Mouse (Mus musculus) spleen, adult 12 weeks (tissue): ENCODE measurements at regions not wholly inside any gene's neighbourhood (a gene's known extent, or its start where the extent isn't known, plus 50 kb on each side); places are given as distances from the start of the nearest gene placed in this dataset.

Source experiments
- DNase-seq: peaks from one replicate; pipeline ENCODE4 v3.0.0; 2022; ENCODE audit warnings: low spot score

GRCm38 (mm10) chr5:74943737-74944403 is 100.7 kb downstream of the Chic2 start:
- peak; percentile 26 for DNase-seq

DNA sequence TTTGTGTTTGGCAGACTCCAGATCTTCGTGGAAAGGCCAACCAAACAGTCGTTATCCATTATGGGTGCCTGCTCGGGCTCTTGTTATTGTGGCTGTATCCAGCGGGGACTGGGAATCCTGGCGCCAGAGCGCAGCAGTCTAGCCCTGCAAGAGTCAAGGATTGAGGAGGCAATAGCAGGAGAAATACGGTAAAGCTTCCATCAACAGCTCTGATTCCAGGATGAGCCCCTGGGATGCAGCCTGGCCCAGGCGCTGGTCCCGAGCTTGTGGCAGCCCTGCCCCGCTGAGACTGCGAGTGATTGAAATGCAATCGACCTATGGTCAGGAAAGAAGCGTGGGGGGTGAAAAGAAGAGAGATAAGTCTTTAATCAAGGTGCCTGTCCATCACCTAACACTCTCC is 103.1 kb downstream of the Chic2 start:
- no peak for DNase-seq

DNA sequence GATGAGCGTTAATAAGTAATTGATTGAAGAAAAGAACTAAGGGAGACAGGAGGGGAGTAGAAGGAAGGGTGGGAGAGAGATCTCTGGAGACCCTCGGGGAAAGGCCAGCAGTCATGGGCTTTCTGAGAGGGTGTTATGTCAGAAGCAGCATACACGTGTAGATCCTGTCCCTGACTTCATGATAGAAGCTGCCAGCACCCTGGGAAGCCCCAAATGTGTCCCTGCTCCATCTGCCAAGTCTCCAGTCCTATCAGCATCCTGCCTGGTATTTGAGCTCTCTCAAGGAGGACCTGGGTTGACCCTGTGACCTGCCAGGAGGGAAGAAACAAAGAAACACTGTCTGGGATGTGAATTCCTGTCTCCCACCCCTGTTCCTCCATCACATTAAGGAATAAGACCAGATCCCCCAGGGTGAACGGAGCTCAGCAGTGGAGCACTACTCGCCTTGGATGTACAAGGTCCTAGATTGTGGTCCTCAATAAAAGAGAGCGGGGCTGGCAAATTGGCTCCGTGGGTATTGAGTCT is 107.1 kb downstream of the Chic2 start:
- DNase-seq, result no peak

DNA sequence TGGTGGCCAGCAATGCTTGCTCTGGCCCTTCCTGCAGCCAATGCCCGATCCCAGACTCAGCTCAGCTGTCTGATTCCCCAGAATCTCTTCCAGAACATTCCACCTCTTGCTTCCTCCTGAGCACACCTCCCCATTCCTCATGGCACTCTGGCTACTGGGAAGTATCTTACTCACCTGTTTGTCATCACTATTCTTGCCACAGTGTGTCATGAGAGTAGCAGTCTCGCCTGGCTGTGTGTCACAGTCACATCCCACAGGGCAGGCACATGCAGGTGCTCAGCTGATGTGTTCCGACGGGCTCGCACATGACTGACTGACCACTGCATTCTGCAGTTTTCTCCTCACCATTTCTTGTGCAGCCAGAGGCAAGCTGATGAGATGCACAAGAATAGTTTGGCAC is 108.5 kb downstream of the Chic2 start:
- no peak for DNase-seq

DNA sequence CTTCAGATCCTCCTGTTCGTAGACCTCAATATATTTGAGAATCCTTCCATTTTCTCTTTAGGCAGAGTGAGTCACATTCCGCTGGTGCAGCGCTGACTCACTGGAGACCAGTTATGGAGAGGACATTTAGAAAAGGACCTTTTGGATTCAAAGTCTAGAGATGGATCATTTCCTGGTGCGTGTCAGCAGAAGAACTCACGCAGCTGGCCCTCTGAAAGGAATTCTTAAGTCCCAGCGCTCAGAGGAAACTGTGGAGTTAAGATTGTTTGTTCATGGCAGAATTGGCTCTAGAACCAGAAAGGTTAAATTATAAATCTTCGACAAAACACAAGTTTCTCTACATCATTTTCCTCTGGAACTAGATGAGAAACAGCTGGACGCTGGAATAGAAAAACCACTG is 108.9 kb downstream of the Chic2 start:
- DNase-seq, result no peak

- DNase-seq, result no peak
Measured at GRCm38 (mm10) chr5:74933276-74933675, 111.3 kb downstream of the Chic2 start.

DNA sequence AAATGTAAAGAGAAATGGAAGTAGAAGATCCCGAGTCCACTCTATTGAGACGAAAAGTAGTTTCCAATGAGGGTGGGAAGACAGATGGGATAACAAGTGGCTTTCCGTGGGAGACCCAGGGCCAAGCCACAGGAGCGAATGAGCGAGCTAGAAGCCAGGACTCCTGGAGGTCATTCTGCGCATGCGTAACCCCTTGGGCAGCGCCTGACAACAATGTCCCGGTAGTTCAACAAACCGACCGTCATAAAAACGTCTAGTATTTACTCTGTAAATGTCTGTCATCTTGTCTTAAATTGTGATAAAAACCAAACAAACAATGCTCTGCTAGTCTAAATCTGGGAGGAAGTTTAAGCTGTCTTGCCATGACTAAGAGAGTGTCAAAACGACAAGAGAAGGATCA is 112.4 kb downstream of the Chic2 start:
- no peak for DNase-seq

GRCm38 (mm10) chr5:74931765-74932164 is 112.8 kb downstream of the Chic2 start:
- DNase-seq, result no peak

GRCm38 (mm10) chr5:74927543-74927942 is 117.0 kb downstream of the Chic2 start:
- DNase-seq, result no peak

GRCm38 (mm10) chr5:74925769-74926168 is 118.8 kb downstream of the Chic2 start:
- no peak for DNase-seq

DNA sequence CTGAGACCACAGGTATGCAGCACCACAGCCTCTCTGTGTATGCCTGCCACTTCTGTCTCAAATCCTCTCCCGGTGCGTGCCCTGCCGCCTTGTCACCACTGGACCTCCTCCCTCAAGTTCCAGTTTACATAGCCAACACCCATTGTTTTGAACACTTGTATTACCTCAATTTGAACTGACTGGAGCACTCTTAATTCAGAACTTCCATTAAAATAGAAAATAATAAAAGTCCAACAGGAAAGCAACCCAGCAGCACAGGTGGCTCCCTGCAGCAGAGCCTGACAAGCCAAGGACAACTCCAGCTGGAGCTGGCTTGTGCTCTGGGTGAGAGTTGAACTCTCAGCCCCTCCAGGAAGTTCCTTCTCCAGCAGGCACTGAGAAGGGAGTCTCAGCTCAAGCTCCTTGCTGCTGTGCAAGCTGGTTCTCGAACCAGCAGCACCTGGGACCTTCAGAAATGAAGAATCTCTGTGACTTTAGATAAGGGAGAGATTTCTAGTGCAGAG is 120.5 kb downstream of the Chic2 start:
- no peak for DNase-seq

GRCm38 (mm10) chr5:74923337-74923736 is 121.2 kb downstream of the Chic2 start:
- DNase-seq, result no peak

DNA sequence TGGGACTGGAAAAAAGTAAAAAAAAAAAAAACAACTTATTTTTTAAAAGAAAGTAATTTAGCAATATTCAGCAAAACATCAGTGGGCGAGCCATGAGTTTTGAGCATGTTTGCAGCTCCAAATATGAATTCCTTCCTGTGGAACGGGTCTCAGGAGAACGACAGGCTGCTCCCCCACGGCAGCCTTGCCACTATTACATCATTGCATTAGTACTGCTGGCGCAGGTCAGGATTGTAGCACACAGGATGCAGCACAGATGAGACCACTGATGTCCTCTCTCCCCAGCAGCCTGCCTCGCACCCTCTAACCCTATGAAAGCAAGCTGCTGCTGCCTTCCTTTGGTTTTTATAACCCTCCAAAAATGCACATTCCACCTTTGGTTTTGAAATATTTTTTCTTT is 121.7 kb downstream of the Chic2 start:
- DNase-seq, result no peak

DNA sequence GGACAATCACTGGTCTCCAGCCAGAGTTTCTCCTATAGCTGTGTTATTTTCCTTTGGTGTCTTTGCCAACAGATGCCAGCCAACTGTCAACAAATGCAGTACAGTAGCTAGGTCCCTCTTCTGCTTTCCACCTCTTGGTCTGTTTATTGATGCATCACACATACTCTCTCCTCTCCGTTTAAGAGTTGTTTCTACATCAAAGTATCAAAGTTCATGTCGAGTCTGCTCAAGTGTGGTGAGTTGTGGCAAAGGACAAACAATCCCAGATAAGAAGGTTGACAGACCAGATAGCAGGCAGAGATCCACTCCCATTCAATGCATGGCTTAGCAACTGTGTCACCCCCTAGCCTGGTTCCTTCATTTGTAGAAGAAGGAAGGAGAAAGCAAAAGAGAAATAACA is 123.6 kb downstream of the Chic2 start:
- no peak for DNase-seq

DNA sequence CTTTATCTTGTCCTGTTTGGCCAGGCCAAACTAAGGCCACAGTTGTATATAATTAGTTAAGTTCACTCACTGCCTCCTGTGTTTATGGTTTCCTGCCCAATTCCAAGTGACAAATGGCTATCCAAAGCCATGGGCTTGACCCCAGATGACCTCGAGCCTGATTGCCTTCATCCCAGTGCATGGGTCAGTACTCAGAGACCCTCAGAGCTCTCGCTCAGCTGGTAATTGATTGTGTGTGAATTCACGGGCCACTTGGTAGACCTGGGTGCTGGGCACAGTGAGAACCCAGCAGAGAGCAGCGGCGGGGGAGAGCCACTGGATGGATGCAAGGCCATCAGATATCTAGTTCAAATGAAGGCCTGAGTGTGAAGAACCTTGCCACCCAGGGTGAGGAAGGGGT is 124.1 kb downstream of the Chic2 start:
- no peak for DNase-seq

DNA sequence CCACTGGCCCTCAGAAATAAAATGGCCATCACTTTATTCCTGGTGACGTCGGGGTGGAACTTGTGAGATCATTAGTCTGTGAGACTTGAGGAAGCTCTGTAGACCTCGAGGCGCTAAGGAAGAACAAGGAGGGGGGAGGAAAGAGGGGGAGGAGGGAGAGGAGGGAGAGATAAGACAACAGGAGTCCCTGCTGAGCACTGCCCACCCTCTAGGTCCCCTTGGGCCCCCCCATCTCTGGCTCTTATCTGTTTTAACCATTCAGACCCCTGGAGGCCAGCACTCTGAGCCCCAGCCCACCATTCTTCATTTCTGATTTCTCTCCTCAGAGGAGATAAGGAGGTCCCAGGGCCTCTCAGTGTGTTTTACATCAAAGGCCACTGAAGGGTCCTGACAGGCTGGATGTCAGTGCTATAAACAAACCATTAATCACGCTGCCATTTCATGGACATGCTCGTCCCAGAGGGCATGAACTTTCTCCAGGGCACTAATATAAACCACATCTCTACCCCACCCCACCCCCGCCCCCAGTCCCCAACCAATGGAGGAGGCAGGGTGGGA is 139.0 kb downstream of the Chic2 start:
- no peak for DNase-seq

DNA sequence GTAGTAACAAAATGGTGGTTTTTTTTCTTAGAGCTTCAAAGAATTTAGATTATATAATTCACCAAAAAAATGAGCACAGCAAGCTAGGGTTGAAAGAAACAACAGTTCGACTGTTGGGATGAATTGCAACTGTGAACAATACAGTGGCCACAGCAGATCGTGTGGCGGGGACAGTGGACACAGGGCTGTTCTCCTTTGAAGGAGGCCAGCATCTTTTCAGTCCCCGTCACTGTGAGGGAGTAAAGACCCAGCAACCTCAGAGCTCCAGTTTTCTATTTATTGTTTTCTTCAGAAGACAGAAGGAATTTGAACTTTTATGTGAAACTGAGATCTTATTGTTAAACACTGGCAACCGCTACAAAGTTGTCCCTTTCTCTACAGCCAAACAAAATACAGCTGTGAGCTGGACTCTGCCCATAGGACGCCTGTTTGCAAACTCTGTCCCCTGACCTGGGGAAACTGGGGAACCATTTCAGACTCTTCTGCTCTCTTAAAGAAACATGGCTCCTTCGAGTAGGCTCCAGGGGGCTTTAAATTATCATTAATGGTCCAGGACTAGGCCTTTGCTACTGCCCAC is 139.6 kb downstream of the Chic2 start:
- no peak for DNase-seq

DNA sequence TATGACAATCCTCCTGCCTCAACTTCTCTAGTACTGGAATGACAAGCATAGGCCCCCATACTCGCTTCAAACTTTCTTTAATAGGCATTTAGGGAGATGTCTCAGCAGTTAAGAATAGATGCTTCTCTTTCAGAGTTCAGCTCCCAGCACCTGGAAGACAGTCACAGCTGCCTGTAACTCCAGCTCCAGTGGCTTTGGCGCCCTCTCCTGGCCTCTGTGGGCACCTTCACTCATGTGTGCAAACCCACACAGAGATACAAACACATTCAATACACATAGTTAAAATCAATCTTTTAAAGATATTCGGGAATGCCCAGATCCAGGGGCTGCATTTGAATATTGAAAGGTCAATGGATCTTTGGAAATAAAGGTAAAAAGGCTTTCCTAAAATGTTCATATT is 140.2 kb downstream of the Chic2 start:
- DNase-seq, result no peak

DNA sequence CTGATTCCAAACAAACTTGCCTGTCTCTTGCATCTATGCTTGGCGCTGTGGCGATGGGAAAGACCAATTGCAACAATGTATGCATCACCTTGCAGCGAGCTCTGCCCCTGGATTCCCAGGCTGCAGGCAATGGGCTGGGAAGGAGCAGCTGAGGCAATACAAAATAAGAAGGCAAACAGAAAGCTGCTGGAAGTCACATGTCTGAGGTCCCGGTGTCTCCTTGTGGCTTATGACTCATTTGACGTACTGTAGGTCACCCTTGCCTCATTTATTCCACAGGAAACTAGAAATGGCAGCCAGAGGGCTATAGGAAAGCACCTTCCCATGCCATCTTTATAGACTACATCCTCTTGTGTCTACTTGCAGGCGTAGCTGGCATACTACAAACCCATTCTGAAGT is 140.9 kb downstream of the Chic2 start:
- DNase-seq, result no peak

DNA sequence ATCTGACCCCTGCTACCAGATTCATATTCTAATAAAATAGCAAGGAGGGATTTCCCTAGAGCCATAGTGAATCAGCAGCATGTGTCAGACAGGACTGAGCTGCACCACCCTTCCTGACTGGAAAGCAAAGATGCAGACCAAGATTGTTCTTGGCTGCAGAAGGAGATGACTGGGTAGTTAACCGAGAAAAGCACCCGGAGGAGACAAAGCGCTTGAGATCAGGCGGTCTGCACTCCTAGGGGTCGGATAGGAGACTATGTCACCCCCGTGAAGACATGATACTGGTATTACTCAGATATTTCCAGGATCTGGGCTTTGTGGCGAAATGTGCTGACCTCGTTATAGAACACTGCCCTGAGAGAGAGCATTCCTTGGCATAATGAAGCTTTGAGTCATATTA is 147.4 kb downstream of the Chic2 start:
- DNase-seq, result no peak

GRCm38 (mm10) chr5:74893276-74893675 is 151.3 kb downstream of the Chic2 start:
- no peak for DNase-seq

DNA sequence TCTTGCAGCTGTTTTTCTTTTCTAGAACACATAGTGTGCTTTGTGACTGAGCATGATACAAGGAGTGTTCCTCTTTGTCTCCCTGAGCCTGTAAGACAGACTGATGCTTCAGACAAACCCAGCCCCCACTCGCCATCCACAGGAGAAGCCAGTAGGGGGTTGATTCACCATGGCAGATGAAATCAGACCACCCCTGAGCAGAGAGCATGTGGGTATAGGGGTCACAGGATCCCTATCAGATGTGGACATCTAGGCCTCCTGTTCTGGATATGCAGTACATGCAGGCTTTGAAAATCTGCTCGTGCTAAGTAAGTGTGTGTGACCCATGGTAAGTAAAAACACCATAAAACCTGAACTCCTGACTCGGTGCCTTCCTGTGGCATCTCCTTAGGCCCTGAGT is 153.0 kb downstream of the Chic2 start:
- DNase-seq, result no peak

- DNase-seq, result no peak
Measured at GRCm38 (mm10) chr5:74888934-74889333, 155.6 kb downstream of the Chic2 start.

GRCm38 (mm10) chr5:74885958-74886357 is 158.6 kb downstream of the Chic2 start:
- DNase-seq, result no peak
